Mouse (Mus musculus) intestine, embryonic 14.5 days (tissue): Measurements from ENCODE around the gene Ccdc85b. TPM values are rescaled to one million over a fixed set of nuclear protein-coding genes. Genes with fewer than 3 reads are reported as not detected.
"Not testable (repeated sequence)": the region's sequence is repeated elsewhere in the genome, so short reads cannot be mapped to it uniquely, and the experiment has no call there.

Experiments
- ATAC-seq: fragments of 200-750 bp; cut with Nextera tagmentation; replicated peaks from 2 replicates; pipeline ENCODE4 v1.8.0; 2017; ENCODE audit warnings: low read depth, moderate number of reproducible peaks, moderate TSS enrichment, moderate library complexity; ENCODE audit not compliant: low FRiP score, low TSS enrichment
- DNase-seq: peaks from one replicate; pipeline ENCODE4 v3.0.0-alpha.2; 2018; ENCODE audit warnings: low spot score
- H3K27ac ChIP-seq: fragments of 300-500 bp; sonication (generic); 2 replicates; pipeline ENCODE4 v1.5.1; 2014; ENCODE audit warnings: low read depth, mild to moderate bottlenecking, control low read depth
- H3K27me3 ChIP-seq: fragments of 300-500 bp; sonication (generic); replicated peaks from 2 replicates; pipeline ENCODE4 v1.6.1; 2014; ENCODE audit warnings: low read length, control low read depth; ENCODE audit not compliant: control insufficient read depth, insufficient read depth
- H3K36me3 ChIP-seq: fragments of 300-500 bp; sonication (generic); 2 replicates; pipeline ENCODE4 v1.6.1; 2014; ENCODE audit warnings: low read length, control low read depth; ENCODE audit not compliant: control insufficient read depth, insufficient read depth
- H3K4me1 ChIP-seq: fragments of 300-500 bp; sonication (generic); replicated peaks from 2 replicates; pipeline ENCODE4 v1.6.1; 2014; ENCODE audit warnings: low read length, control low read depth, mixed read lengths; ENCODE audit not compliant: control insufficient read depth, insufficient read depth
- H3K4me2 ChIP-seq: fragments of 300-500 bp; sonication (generic); 2 replicates; pipeline ENCODE4 v1.6.1; 2014; ENCODE audit warnings: low read length
- H3K4me3 ChIP-seq: fragments of 300-500 bp; sonication (generic); 2 replicates; pipeline ENCODE4 v1.5.1; 2014; ENCODE audit warnings: low read depth, low read length, control low read depth, mixed read lengths
- H3K9ac ChIP-seq: fragments of 300-500 bp; sonication (generic); 2 replicates; pipeline ENCODE4 v1.6.1; 2014; ENCODE audit warnings: mild to moderate bottlenecking, low read length
- H3K9me3 ChIP-seq: fragments of 300-500 bp; sonication (generic); 2 replicates; pipeline ENCODE4 v1.6.1; 2016; ENCODE audit warnings: low read length, control low read depth; ENCODE audit not compliant: control insufficient read depth
- WGBS: fragments of 180-500 bp; shearing (Covaris S2); extraction: QIAGEN DNeasy Blood & Tissue Kit; methylation state at CpG from one replicate; pipeline ENCODE4 v1.1.7; 2014; 5-methylcytosine and 5-hydroxymethylcytosine counted together
- polyA plus RNA-seq: library from polyadenylated mRNA; unstranded; fragments of >200 nt; fragmentation: Nextera tagmentation; extraction: Ambion mirVana; gene quantifications from 2 replicates; pipeline ENCODE4 v1.2.1, GENCODE M21; 2014

Gene Ccdc85b
- polyA plus RNA-seq, 1 experiment from 2014 or later: 7.1 TPM

DNA sequence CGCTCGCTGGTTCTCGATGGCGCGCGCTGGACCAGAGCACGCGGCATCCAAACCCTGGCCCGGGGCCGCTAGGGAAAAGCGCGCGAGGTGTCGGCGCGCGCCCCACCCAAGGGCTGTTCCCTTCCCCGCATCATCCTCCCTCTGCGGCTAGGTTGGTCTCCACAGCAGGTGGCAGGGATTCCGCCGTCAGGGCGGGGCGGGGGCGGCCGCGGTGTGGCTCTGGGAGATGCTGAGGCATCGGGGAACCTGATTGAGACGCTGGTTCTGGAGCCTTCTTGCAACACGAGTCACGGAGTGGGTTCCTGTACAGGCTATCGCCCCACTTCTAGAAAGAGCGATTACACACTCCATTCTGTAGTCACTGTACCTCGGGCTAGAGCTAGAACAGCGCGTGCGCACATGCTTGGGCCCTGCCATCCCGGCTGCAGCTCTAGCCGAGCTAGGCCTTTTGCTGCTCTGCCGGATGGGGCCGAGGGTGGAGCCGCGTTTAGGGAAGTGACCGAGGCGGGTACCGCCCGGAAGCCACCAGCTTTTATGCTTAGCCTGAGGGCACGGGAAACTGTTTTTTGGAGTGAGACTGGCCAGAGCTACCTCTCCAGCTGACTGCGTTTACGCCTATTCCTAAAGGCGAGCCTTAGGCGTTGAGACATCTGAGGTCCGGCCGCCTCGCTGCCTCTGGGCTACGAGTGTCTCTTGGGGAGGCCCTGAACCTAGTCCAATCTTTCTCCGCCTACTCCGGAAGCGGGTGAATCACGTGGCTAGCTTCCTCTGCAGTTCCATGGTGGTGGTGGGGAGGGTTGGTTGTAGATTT, 33.4 kb upstream of the Ccdc85b start:
- H3K27me3 ChIP-seq: no peaks in the 10 kb centered on the region
- DNase-seq (peak; percentile 89), ATAC-seq (no peak; the same call in none of the 2 replicates)
- peak overlapping the region; percentile 96 for H3K9ac ChIP-seq
- H3K4me1 ChIP-seq: peaks cover 18% of the 10 kb centered on the region
- no peaks in the 10 kb centered on the region for H3K9me3 ChIP-seq
- peak overlapping the region; percentile 98 for H3K27ac ChIP-seq
- peaks cover 41% of the 10 kb centered on the region for H3K36me3 ChIP-seq
- H3K4me2 ChIP-seq: peak overlapping the region; percentile 75
- under 1% methylated on average over 59 of the region's 59 CpGs for WGBS
- H3K4me3 ChIP-seq: peak overlapping the region; percentile 95

DNA sequence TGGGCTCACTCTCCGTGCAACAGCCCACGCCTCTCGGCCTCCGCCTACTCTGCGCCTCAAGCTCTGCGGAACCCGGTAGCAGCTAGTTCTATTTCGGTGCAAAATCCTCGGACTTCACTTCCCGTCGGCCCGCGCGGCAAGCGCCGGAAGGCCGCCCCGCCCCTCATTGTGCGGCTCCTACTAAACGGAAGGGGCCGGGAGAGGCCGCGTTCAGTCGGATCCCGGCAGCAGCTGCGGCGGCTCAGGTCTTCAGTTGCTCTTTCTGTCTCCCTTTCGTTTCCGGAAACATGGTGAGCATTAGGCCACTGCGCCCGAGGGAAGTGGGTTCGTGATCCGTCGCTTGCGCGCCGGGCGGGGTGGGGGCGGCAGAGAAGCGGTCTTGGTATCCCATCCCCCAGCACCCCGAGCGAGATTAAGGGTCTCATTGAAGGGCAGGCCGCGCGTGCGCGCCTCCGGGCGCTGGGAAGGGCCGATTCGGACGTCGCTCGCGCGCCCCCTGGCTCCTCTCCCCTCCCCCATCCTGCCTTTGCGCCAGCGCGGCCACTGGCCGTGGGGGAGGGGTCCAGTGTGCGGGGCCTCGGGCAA, 32.7 kb upstream of the Ccdc85b start, which contains the start of gene Cfl1:
TSS of gene Cfl1 (plus strand) at position 143 of the 585 bp plus-strand sequence.
- WGBS: under 1% methylated on average over 56 of the region's 62 CpGs
- Histone ChIP-seq H3K9me3 (no peaks in the 10 kb centered on the region), H3K4me3 (peak within 1 kb of the TSS; percentile 95), H3K36me3 (peaks cover 41% of the 10 kb centered on the region), H3K27me3 (no peaks in the 10 kb centered on the region), H3K9ac (peak within 1 kb of the TSS; percentile 96), H3K27ac (peak within 1 kb of the TSS; percentile 98), H3K4me2 (peak within 1 kb of the TSS; percentile 75), H3K4me1 (peaks cover 18% of the 10 kb centered on the region)
- ATAC-seq (peak; percentile 54), DNase-seq (peak; percentile 95)

DNA sequence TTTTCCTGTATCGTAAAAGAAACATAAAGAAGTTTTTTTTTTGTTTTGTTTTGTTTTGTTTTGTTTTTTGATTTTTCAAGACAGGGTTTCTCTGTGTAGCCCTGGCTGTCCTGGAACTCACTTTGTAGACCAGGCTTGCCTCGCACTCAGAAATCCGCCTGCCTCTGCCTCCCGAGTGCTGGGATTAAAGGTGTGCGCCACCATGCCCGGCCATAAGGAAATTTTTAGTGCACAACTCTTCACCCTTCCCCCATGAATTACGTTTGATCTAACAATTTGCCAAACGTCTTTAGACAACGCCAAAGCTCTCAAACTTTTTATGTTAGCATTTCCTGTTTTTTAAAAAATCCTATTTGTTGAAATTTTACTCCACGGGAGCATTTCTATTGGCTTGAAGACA, 32.0 kb upstream of the Ccdc85b start:
- Histone ChIP-seq H3K4me2 (peak overlapping the region; percentile 75), H3K4me1 (peaks cover 18% of the 10 kb centered on the region), H3K27ac (peak overlapping the region; percentile 98), H3K4me3 (peak overlapping the region; percentile 95; the same call in 1 of the 2 replicates), H3K36me3 (peaks cover 43% of the 10 kb centered on the region)
- not testable (repeated sequence) for DNase-seq, H3K9ac ChIP-seq, H3K27me3 ChIP-seq, ATAC-seq, H3K9me3 ChIP-seq
- 47% methylated on average over 10 of the region's 10 CpGs for WGBS

DNA sequence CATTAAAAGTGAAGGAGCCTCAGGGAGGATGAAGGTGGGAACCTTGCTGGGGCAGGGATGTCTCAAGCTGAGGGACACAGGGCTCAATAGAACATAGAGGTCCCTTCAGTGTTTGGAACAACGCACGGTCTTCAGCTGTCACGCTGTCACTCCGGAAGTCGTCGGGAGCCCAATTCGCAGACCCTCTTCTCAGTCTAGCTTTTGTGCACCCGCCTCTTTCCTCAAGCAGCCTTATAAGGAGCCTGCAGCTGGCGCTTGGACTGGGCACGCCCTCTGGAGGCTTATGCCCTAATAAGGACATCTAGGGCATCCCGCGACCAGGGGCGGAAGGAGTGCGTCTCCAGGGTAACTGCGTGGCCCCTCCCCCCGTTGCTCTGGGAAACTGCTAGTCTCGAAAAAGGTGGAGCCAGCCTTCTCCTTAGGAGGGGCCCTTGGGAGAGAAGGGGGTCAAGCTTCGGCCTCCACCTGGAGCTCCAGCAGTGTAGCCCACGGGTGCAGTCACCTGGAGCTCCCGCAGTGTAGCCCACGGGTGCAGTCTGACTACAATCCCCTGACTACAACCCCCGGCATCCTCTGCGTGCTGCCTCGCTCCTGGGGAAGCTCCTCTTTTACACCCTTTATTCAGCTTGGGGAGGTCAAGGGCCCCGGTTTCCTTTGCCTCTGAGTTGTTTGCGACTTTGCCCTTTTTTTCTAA, 31.3 kb upstream of the Ccdc85b start:
- H3K9me3 ChIP-seq: no peaks in the 10 kb centered on the region
- H3K27ac ChIP-seq: peak overlapping the region; percentile 98
- H3K9ac ChIP-seq: peak overlapping the region; percentile 41
- H3K36me3 ChIP-seq: peaks cover 42% of the 10 kb centered on the region
- DNase-seq (peak; percentile 96), ATAC-seq (peak; percentile 78)
- WGBS: under 1% methylated on average over 26 of the region's 26 CpGs
- peak overlapping the region; percentile 48 for H3K4me3 ChIP-seq
- H3K4me2 ChIP-seq: peak overlapping the region; percentile 75
- no peaks in the 10 kb centered on the region for H3K27me3 ChIP-seq
- H3K4me1 ChIP-seq: peaks cover 18% of the 10 kb centered on the region

DNA sequence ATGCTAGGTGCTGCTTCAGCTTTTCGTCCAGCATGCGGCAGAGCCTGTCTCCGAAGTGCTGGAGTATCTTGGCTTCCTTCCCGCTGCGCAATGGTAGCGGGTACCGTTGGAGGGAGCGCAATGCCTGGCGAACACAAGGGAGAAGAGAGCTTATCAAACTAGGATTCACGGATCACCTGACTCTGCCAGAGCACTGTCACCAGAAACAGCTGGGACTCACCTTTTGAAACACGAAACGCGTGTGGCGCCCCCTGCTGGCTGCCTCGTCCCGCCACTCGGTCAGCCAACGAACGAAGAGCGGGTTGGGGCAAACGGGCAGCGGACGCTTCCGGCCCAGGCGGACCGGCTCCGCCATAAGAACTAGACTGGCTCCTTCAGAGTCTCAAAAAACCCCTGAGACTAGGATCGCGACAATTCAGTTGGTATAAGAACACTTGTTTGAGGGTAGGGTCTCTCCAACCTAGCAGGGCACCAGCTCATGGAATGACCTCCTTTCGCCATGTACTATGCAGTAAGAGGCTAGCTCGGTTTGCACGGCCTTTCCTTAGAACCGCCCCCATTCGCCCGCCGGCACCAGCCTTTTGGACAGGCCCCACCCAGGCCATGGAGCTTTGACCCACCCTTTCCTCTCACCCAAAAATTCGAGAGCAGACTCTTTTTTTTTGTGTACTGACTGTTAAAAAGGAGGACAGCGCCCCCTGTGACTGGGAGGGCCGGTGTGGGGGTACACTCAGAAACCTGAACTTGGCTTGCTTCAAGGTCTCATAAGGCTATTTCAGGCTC, 30.3 kb upstream of the Ccdc85b start, which contains the start of gene Mus81:
TSS of gene Mus81 (minus strand) at position 635 of the 783 bp plus-strand sequence.
- DNase-seq: peak; percentile 99
- Histone ChIP-seq H3K27ac (peak within 1 kb of the TSS; percentile 98), H3K9me3 (no peaks in the 10 kb centered on the region), H3K27me3 (no peaks in the 10 kb centered on the region), H3K4me1 (peaks cover 18% of the 10 kb centered on the region), H3K4me3 (peak within 1 kb of the TSS; percentile 48), H3K9ac (peak within 1 kb of the TSS; percentile 41), H3K36me3 (peaks cover 42% of the 10 kb centered on the region), H3K4me2 (peak within 1 kb of the TSS; percentile 75)
- under 1% methylated on average over 38 of the region's 39 CpGs for WGBS
- peak; percentile 70 for ATAC-seq

DNA sequence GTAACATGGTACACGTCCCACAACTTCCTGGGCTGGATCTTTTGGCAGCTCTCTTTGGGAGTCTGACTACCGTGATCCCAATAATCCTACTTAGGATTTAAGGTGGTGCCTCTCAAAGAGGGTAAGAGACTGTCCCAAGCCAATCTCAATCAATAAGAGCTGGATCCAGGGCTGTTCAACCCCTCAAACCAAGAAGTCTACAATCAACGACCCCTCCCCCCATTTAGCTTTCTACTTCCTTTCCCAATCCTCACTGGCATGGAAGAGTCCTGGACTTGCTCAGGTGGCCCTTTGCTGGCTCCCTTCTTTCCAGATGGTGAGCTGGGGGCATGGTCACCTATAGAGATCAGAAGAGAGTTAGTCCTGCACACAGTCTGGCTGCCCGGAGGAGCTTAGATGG, 29.1 kb upstream of the Ccdc85b start:
- 76% methylated on average over 4 of the region's 4 CpGs for WGBS
- peaks cover 42% of the 10 kb centered on the region for H3K36me3 ChIP-seq
- H3K4me2 ChIP-seq: peak overlapping the region; percentile 75; the same call in 1 of the 2 replicates
- H3K27ac ChIP-seq: no peak overlapping the region
- H3K4me3 ChIP-seq: no peak overlapping the region
- DNase-seq: no peak
- peaks cover 13% of the 10 kb centered on the region for H3K4me1 ChIP-seq
- H3K27me3 ChIP-seq: no peaks in the 10 kb centered on the region
- no peak overlapping the region for H3K9ac ChIP-seq
- H3K9me3 ChIP-seq: no peaks in the 10 kb centered on the region
- no peak for ATAC-seq

DNA sequence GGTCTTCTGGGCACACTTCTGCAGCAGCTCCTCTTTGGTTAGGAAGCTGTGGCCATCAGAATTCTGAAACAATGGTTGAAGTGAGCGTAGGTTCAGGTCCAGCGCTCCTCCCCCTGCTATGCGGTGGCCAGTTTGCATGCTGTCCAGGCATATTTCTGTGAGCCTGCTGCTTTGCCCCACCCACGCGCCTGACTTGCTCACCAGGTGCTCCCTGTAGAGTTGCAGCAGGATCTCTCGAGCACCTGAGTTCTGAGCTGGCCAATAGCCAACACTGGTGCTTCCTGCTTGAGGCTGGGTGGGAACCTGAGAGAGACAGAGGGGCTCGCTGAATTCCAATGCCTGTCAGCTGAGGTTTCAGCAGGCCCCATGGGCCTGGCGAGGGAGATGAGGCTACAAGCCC, 28.6 kb upstream of the Ccdc85b start:
- no peak for DNase-seq
- no peak overlapping the region for H3K9ac ChIP-seq

DNA sequence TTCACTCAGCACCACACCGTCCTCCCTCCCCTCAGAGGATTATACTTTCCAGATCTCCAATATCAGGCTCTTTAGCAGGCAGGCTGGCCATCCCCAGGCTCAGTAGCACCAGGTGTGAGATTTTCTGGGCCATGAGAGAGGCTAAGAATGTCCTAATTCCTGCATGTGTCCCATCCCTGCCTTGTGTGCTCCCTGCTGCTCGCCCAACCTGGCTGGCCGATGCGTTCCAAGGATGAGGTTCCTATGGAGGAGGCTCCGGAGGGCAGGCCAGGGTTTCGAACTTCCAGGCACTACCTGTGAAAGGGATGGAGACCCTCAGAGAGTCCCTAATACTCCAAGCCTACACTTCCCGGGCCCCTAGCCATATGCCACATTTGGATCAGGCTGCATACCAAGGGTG, 28.1 kb upstream of the Ccdc85b start:
- Histone ChIP-seq H3K4me1 (peaks cover 13% of the 10 kb centered on the region), H3K27me3 (no peaks in the 10 kb centered on the region), H3K9me3 (no peaks in the 10 kb centered on the region), H3K4me2 (no peak overlapping the region), H3K27ac (no peak overlapping the region), H3K9ac (no peak overlapping the region), H3K36me3 (peaks cover 51% of the 10 kb centered on the region), H3K4me3 (no peak overlapping the region)
- 92% methylated on average over 7 of the region's 7 CpGs for WGBS
- ATAC-seq (no peak), DNase-seq (no peak)

More for the DNA sequence above, 28.6 kb upstream of the Ccdc85b start:
- Histone ChIP-seq H3K4me3 (no peak overlapping the region), H3K4me1 (peaks cover 13% of the 10 kb centered on the region), H3K4me2 (no peak overlapping the region), H3K36me3 (peaks cover 47% of the 10 kb centered on the region), H3K27me3 (no peaks in the 10 kb centered on the region), H3K27ac (no peak overlapping the region), H3K9me3 (no peaks in the 10 kb centered on the region)
- ATAC-seq: no peak
- WGBS: 82% methylated on average over 8 of the region's 8 CpGs
